Mouse (Mus musculus) ES-Bruce4 (cell line): ENCODE data around the gene Arid1b. TPM values are rescaled to one million over a fixed set of nuclear protein-coding genes. Genes with fewer than 3 reads are reported as not detected.

Experiments
- H3K27ac ChIP-seq: 2 replicates; pipeline ENCODE4 v1.5.1; 2012; ENCODE audit warnings: low read length, inconsistent platforms; ENCODE audit not compliant: insufficient read depth
- H3K27me3 ChIP-seq: 2 replicates; pipeline ENCODE4 v1.6.1; 2012; ENCODE audit warnings: mild to moderate bottlenecking, low read length, inconsistent platforms; ENCODE audit not compliant: control insufficient read depth, poor library complexity, insufficient read depth, severe bottlenecking
- H3K36me3 ChIP-seq: 2 replicates; pipeline ENCODE4 v1.6.1; 2012; ENCODE audit warnings: inconsistent platforms, mild to moderate bottlenecking, low read length, moderate library complexity; ENCODE audit not compliant: control insufficient read depth, poor library complexity, insufficient read depth, severe bottlenecking
- H3K4me1 ChIP-seq: one replicate; pipeline ENCODE4 v1.8.1; 2011; ENCODE audit warnings: low read length; ENCODE audit not compliant: control insufficient read depth, insufficient read depth
- H3K4me3 ChIP-seq: 2 replicates; pipeline ENCODE4 v1.5.1; 2011; ENCODE audit warnings: low read depth, mild to moderate bottlenecking, low read length
- H3K9ac ChIP-seq: 2 replicates; pipeline ENCODE4 v1.6.1; 2012; ENCODE audit warnings: low read depth, mild to moderate bottlenecking, inconsistent platforms; ENCODE audit not compliant: poor library complexity, severe bottlenecking
- H3K9me3 ChIP-seq: replicated peaks from 2 replicates; pipeline ENCODE4 v1.6.1; 2012; ENCODE audit warnings: mild to moderate bottlenecking, low read length, inconsistent platforms; ENCODE audit not compliant: control insufficient read depth, poor library complexity, insufficient read depth, severe bottlenecking
- CTCF ChIP-seq: IDR thresholded peaks from one replicate; pipeline ENCODE4 v1.8.1; 2011; ENCODE audit warnings: low read depth, low read length
- EP300 ChIP-seq: IDR thresholded peaks from 2 replicates; pipeline ENCODE4 v1.6.1; 2011; ENCODE audit warnings: low read depth, low read length; ENCODE audit not compliant: insufficient read depth
- POLR2A ChIP-seq: IDR thresholded peaks from one replicate; pipeline ENCODE4 v1.8.1; 2011; ENCODE audit warnings: low read length; ENCODE audit not compliant: insufficient read depth
- polyA plus RNA-seq: library from polyadenylated mRNA; stranded (reverse); fragments of >200 nt; gene quantifications from 2 replicates; pipeline ENCODE4 v1.2.4, GENCODE M21; 2011; ENCODE audit warnings: low read depth; ENCODE audit not compliant: missing spikeins, insufficient read depth, insufficient read length

Gene Arid1b
- polyA plus RNA-seq, 1 experiment = 20.4 TPM

- Histone ChIP-seq H3K9me3 (no peaks in the 10 kb centered on the region), H3K36me3 (no peaks in the 10 kb centered on the region), H3K27ac (no peak overlapping the region), H3K4me1 (no peaks in the 10 kb centered on the region), H3K27me3 (no peaks in the 10 kb centered on the region), H3K4me3 (no peak overlapping the region), H3K9ac (no peak overlapping the region)
- no peak for TF ChIP-seq POLR2A
Observed at GRCm38 (mm10) chr17:5262788-5263187, 268.7 kb downstream of the Arid1b start.

DNA sequence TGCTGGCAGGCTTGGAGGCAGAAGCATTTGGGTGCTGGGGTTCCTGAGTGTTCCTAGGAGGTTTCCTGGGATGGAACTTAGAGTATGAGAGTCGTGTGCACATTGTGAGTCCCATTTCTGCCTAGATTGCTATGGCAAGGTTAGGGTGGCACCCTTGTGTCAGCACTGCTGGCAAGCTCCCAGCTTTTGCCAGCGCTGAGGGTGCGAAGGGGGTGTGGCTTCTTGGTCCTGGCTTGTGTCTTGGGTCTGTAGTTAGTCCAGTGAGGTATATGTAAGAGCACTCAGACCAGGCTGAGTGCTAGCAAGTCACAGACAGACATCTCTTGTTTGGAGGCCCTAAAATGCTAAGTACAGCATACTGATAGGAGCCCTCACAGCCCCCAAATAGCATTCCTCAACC is 270.7 kb downstream of the Arid1b start:
- Histone ChIP-seq H3K27ac (no peak overlapping the region), H3K4me3 (no peak overlapping the region), H3K36me3 (no peaks in the 10 kb centered on the region), H3K9ac (no peak overlapping the region), H3K4me1 (peaks cover 7% of the 10 kb centered on the region), H3K27me3 (no peaks in the 10 kb centered on the region), H3K9me3 (no peaks in the 10 kb centered on the region)
- TF ChIP-seq POLR2A = no peak
- TF ChIP-seq CTCF = no peak
- TF ChIP-seq EP300 = no peak

GRCm38 (mm10) chr17:5265615-5266014 is 271.5 kb downstream of the Arid1b start:
- no peak overlapping the region for H3K4me3 ChIP-seq
- TF ChIP-seq CTCF (no peak), EP300 (no peak), POLR2A (no peak)
- no peak overlapping the region for H3K9ac ChIP-seq
- H3K4me1 ChIP-seq = peaks cover 10% of the 10 kb centered on the region
- H3K36me3 ChIP-seq = no peaks in the 10 kb centered on the region
- H3K27me3 ChIP-seq = no peaks in the 10 kb centered on the region
- no peak overlapping the region for H3K27ac ChIP-seq
- H3K9me3 ChIP-seq = no peaks in the 10 kb centered on the region

DNA sequence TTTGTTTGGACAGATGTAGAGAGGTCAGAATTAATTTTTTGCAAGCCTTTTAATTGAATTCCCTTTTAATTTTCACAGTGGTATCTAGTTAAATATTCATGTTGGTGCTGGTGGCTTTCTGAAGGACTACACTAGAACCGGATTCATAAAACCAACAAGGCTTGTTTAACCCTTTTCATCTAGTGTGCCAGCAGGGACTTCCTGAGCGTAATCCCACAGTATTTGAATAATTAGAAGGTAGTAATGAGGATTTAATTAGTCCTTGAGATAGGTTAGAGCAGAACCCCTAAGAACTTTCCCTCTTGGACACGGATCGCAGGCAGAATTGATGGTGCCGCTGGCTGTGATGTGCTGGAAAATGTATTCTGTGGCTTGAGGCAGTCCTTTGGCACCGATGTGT is 273.6 kb downstream of the Arid1b start:
- H3K36me3 ChIP-seq = no peaks in the 10 kb centered on the region
- H3K27ac ChIP-seq = no peak overlapping the region
- no peak overlapping the region for H3K9ac ChIP-seq
- no peaks in the 10 kb centered on the region for H3K9me3 ChIP-seq
- no peak overlapping the region for H3K4me3 ChIP-seq
- TF ChIP-seq POLR2A = no peak
- TF ChIP-seq EP300 = no peak
- peaks cover 15% of the 10 kb centered on the region for H3K4me1 ChIP-seq
- no peaks in the 10 kb centered on the region for H3K27me3 ChIP-seq

- H3K9me3 ChIP-seq = no peaks in the 10 kb centered on the region
- H3K27me3 ChIP-seq = no peaks in the 10 kb centered on the region
- no peak overlapping the region for H3K9ac ChIP-seq
- peaks cover 15% of the 10 kb centered on the region for H3K4me1 ChIP-seq
- no peak overlapping the region for H3K27ac ChIP-seq
- H3K4me3 ChIP-seq = no peak overlapping the region
- no peaks in the 10 kb centered on the region for H3K36me3 ChIP-seq
- TF ChIP-seq POLR2A = no peak
- TF ChIP-seq EP300 = no peak
- TF ChIP-seq CTCF = no peak
Observed at GRCm38 (mm10) chr17:5269302-5269701, 275.2 kb downstream of the Arid1b start.

GRCm38 (mm10) chr17:5269774-5270173 is 275.6 kb downstream of the Arid1b start:
- H3K27ac ChIP-seq = no peak overlapping the region
- no peaks in the 10 kb centered on the region for H3K36me3 ChIP-seq
- H3K9me3 ChIP-seq = no peaks in the 10 kb centered on the region
- no peak overlapping the region for H3K4me3 ChIP-seq
- TF ChIP-seq CTCF = no peak
- no peak for TF ChIP-seq POLR2A
- no peak for TF ChIP-seq EP300
- peaks cover 15% of the 10 kb centered on the region for H3K4me1 ChIP-seq
- no peak overlapping the region for H3K9ac ChIP-seq
- no peaks in the 10 kb centered on the region for H3K27me3 ChIP-seq
